Mouse (Mus musculus) adipose tissue, adult 10 weeks (tissue): ENCODE results near the gene Lrcol1. TPM values are rescaled to one million over a fixed set of nuclear protein-coding genes. Genes with fewer than 3 reads are reported as not detected.

ENCODE experiments used
- polyA plus RNA-seq: library from polyadenylated mRNA; stranded (reverse); fragments of 350-450 nt; fragmentation: Illumina TruSeq; extraction: RNeasy Lipid Tissue Mini Kit (QIAGEN cat#74804); gene quantifications from one replicate; pipeline ENCODE4 v1.2.3, GENCODE M21; 2014; ENCODE audit warnings: low read depth, low replicate concordance

The Lrcol1 gene
- 279 TPM for polyA plus RNA-seq

DNA sequence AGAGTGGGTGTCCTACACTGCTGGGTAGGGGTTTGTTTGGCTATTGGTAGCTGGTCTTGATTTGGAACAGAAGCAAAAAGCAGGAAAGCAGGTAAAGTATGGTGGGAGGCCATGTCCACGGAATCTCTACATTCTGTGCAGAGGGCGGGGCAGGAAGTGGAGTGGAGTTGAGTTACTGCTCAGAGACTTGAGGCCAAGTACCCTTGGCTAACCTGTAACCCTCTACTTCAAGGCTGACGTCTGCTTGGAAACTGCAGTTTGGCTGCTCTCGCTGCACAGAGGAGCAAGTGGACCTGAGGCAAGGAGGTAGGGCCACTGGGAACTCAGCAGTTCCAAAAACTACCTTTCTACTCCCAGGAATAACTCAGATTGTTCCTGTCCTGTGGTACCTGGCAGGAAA is at the start of gene Lrcol1:
Gene Lrcol1 (plus strand): TSS at position 207 of the 400 bp plus-strand sequence.

DNA sequence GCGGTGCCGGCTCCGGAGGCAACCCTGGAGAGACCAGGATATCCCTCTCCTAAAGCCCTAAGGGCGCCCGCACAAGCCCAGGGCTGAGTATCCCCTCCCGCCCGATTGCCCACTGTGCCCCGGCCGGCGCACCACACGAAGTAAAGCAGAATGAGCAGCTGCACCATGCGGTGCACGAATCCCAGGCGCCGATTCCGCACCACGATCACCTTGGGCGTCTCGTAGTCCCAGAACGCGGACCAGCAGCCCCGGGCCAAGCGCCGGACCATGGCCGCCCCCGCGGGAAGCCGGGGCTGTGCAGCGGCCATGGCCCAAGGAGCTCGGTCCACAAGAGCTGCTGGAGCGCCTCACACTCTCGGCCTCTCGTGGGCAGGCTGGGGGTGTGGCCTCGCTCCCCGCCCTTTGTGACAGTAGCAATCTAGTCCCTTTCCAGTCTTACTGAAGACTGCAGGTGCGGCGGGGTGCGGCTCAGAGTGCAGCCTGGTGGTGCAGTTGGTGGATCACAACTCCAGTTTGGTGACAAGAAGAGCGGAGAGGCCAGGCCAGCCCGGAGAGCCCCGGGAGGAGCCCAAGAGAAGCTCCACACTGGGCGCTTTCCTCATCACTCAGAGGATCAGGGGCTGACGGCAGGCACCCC is 1.8 kb upstream of the Lrcol1 start, which contains the start of gene P2rx2:
Gene P2rx2 (minus strand): TSS at position 565 of the 637 bp plus-strand sequence.

Other genes starting within 250 kb of the Lrcol1 start
- 3.5 TPM for gene Plcxd1, start 244.8 kb upstream of the Lrcol1 start, polyA plus RNA-seq
- gene Gtpbp6, start 236.5 kb upstream of the Lrcol1 start, polyA plus RNA-seq: 23.2 TPM
- 5.6 TPM for gene Zfp605, start 234.6 kb upstream of the Lrcol1 start, polyA plus RNA-seq
- 30.0 TPM for gene Chfr, start 208.9 kb upstream of the Lrcol1 start, polyA plus RNA-seq
- 20.7 TPM for gene Golga3, start 168.0 kb upstream of the Lrcol1 start, polyA plus RNA-seq
- 20.8 TPM for gene Ankle2, start 113.7 kb upstream of the Lrcol1 start, polyA plus RNA-seq
- 27.7 TPM for gene Pgam5, start 74.8 kb upstream of the Lrcol1 start, polyA plus RNA-seq
- 49.1 TPM for gene Pxmp2, start 58.5 kb upstream of the Lrcol1 start, polyA plus RNA-seq
- gene Pole, start 58.4 kb upstream of the Lrcol1 start, polyA plus RNA-seq: 4.7 TPM
- gene P2rx2, start 1.5 kb upstream of the Lrcol1 start, polyA plus RNA-seq: 37.7 TPM
- 49.2 TPM for gene Fbrsl1, start 103.8 kb downstream of the Lrcol1 start, polyA plus RNA-seq
- 3.1 TPM for gene Galnt9, start 199.6 kb downstream of the Lrcol1 start, polyA plus RNA-seq